Mouse (Mus musculus) cortical plate, adult 2 months (tissue): ENCODE results near the gene Dhrs7b. TPM values are rescaled to one million over a fixed set of nuclear protein-coding genes. Genes with fewer than 3 reads are reported as not detected.

Source experiments
- H3K27ac ChIP-seq: fragments of 200-500 bp; 2 replicates; pipeline ENCODE4 v1.5.1; 2012; ENCODE audit warnings: low read length, control low read depth, inconsistent platforms; ENCODE audit not compliant: insufficient read depth
- H3K4me1 ChIP-seq: fragments of 200-500 bp; 2 replicates; pipeline ENCODE4 v1.6.1; 2011; ENCODE audit warnings: low read length; ENCODE audit not compliant: control insufficient read depth, insufficient read depth
- H3K4me3 ChIP-seq: fragments of 200-500 bp; 2 replicates; pipeline ENCODE4 v1.5.1; 2011; ENCODE audit warnings: mild to moderate bottlenecking, low read length, control low read depth; ENCODE audit not compliant: insufficient read depth
- CTCF ChIP-seq: fragments of 200-500 bp; IDR thresholded peaks from 2 replicates; pipeline ENCODE4 v1.5.1; 2011; ENCODE audit warnings: mild to moderate bottlenecking, control low read depth, low read length; ENCODE audit not compliant: insufficient read depth; ENCODE audit errors: extremely low read depth
- POLR2A ChIP-seq: fragments of 200-500 bp; IDR thresholded peaks from 2 replicates; pipeline ENCODE4 v1.6.1; 2011; ENCODE audit warnings: mild to moderate bottlenecking, low read length, control low read depth; ENCODE audit not compliant: insufficient read depth; ENCODE audit errors: extremely low read depth
- polyA plus RNA-seq: library from polyadenylated mRNA; depleted of rRNA; stranded (reverse); fragments of >200 nt; gene quantifications from 2 replicates; pipeline ENCODE4 v1.2.3, GENCODE M21; 2012

Dhrs7b gene
- polyA plus RNA-seq, 1 experiment: 20.6 TPM

DNA sequence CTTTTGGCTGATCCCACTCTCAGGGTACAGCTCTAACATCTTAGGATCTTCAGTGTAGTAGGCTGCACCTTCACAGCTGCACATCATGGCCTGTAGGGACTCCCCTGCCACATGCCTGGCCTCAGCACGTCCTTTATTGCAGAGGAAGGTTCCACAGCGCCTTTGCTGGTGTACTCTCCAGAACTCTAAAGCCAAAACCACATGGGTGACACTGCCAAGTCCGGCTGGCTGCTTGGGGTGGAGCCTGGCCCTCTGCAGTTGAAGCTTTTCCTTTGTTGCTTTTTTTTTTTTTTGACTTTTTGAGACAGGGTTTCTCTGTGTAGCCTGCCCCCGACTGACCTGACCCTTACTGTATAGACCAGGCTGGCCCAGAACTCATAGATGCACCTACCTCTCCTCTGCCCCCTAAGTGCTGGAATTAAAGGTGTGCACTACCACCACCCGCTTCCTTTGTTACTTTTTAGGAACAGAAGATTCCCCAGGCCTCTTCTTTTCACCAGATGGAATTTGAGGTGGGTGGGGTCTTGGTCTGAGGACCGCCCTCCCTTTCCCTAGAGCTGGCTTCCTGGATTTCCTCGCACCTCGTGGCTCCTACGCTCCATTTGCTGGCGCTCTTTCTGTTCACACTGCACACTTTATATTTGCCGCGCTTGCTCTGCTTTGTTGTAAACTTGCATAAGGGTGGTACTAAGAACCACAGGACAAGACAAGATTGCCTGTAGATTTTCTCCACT is 11.2 kb downstream of the Dhrs7b start:
- Histone ChIP-seq H3K27ac (no peak overlapping the region), H3K4me3 (no peak overlapping the region), H3K4me1 (no peaks in the 10 kb centered on the region)
- TF ChIP-seq CTCF (no peak), POLR2A (no peak)

DNA sequence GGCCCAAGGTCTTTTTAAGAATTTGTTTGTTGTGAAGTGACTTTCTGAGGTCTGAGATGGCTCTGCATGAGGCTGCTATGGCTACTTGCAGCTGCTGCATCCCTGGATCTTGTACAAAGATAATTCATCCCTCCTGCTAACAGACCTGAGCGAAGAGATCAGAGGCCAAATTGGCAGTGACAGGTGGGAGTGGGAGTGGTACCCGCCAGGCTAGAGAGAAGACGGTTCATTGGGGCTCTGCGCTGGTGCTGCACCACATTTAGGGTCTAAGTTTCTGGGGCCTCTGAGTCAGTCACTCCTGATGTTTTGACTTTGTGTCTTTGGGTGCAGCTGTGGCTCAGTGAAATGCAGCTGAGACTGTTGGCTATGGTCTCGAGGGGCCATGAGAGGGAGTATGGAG is 13.0 kb downstream of the Dhrs7b start:
- no peak overlapping the region for H3K27ac ChIP-seq
- H3K4me1 ChIP-seq: no peaks in the 10 kb centered on the region
- TF ChIP-seq POLR2A (no peak), CTCF (no peak)
- H3K4me3 ChIP-seq: no peak overlapping the region

DNA sequence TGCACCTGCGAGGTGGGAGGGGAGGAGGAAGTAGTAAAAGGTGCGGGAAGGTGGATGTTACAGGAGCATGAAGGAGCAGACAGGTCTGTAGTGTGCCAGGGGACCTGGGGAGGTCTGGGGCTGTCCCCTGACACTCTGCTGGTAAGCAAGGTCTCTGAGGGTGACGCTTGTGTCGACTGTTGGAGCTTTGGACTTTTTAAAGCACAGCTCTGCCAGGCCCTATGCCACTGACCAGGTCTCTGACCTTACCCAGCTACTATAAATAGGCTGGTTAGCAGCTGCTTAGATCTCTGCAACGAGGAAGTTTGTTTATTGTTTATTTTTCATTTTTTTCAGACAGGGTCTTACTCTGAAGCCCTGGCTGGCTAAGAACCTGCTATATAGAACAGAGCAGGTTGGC is 15.0 kb downstream of the Dhrs7b start:
- H3K27ac ChIP-seq: no peak overlapping the region
- TF ChIP-seq POLR2A (no peak), CTCF (no peak)
- no peak overlapping the region for H3K4me3 ChIP-seq
- no peaks in the 10 kb centered on the region for H3K4me1 ChIP-seq

- no peaks in the 10 kb centered on the region for H3K4me1 ChIP-seq
- no peak overlapping the region for H3K27ac ChIP-seq
- no peak overlapping the region for H3K4me3 ChIP-seq
- no peak for TF ChIP-seq CTCF
- no peak for TF ChIP-seq POLR2A
These were observed 26.2 kb downstream of the Dhrs7b start for GRCm38 (mm10) chr11:60856587-60856986.

- Histone ChIP-seq H3K4me3 (no peak overlapping the region), H3K27ac (no peak overlapping the region), H3K4me1 (peaks cover 2% of the 10 kb centered on the region; the same call in 1 of the 2 replicates)
- TF ChIP-seq CTCF (no peak), POLR2A (no peak)
These were observed 31.6 kb downstream of the Dhrs7b start for GRCm38 (mm10) chr11:60861993-60862392.

GRCm38 (mm10) chr11:60863196-60863595 is 32.8 kb downstream of the Dhrs7b start:
- no peak overlapping the region for H3K27ac ChIP-seq
- no peak overlapping the region for H3K4me3 ChIP-seq
- TF ChIP-seq POLR2A (no peak), CTCF (no peak)
- peaks cover 5% of the 10 kb centered on the region; the same call in 1 of the 2 replicates for H3K4me1 ChIP-seq

DNA sequence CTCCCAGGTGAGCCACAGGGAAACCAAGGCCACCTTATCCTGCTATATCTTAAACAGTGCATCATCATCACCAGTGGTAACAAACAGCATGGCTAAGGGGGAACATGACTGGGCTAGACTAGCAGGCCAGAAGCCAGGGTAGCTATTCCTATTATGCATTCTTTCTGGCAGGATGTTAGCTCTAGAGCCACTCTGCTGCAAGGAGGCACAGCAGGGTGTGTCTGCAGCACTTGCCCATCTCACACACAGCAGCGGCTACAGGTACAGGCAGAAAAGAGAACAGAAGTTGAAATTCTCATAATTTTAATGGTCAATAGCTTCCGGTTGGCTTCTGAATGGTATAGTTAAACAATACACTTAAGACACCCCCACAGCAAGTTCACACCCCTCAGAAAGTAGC is 33.7 kb downstream of the Dhrs7b start:
- Histone ChIP-seq H3K4me1 (peaks cover 5% of the 10 kb centered on the region; the same call in 1 of the 2 replicates), H3K27ac (no peak overlapping the region), H3K4me3 (no peak overlapping the region)
- TF ChIP-seq POLR2A: no peak
- no peak for TF ChIP-seq CTCF

- Histone ChIP-seq H3K4me1 (peaks cover 5% of the 10 kb centered on the region; the same call in 1 of the 2 replicates), H3K4me3 (no peak overlapping the region)
These were observed 34.5 kb downstream of the Dhrs7b start for GRCm38 (mm10) chr11:60864916-60865315.

DNA sequence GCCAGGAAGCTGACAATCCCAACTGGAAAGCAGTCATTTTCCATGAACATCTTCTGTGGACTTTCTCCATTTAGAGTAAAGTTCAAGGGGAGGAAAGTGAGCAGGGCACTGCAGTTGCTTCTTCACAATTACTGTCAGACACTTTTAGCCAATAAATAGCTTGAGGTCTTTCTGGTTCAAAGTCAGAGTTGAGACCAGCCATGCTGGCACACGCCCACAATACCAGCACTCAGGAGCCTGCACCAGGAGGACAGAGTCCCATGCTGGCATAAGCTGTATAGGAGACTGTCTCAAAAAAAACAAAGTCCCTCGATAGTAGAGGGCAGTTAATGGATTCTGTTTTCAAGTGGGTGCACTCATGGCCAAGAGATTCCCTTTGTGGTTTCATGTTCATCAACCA is 35.6 kb downstream of the Dhrs7b start:
- no peak for TF ChIP-seq CTCF
- TF ChIP-seq POLR2A: no peak
- Histone ChIP-seq H3K4me3 (no peak overlapping the region), H3K27ac (no peak overlapping the region), H3K4me1 (peaks cover 5% of the 10 kb centered on the region; the same call in 1 of the 2 replicates)

More at GRCm38 (mm10) chr11:60864916-60865315, 34.5 kb downstream of the Dhrs7b start:
- TF ChIP-seq CTCF (no peak), POLR2A (no peak)
- no peak overlapping the region for H3K27ac ChIP-seq

DNA sequence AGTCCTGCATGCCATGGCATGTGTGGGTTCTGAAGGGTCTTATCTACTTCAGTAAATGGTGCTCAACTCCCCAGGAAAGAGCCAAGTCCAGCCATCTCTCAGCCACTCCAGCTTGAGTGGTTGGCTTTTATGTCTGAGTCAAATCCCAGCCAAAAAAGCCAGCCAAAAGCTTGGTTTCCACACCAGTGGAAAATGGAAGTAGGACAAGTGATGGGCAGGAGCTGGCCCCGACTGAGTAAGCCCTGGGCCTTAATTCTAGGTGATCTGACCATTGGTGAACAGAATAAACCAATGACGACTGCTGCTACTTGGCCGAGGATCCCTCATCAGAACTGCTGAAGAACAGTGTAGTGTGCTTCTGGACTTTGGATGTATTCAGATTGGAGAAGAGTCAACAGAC is 37.0 kb downstream of the Dhrs7b start:
- TF ChIP-seq POLR2A (no peak), CTCF (no peak)
- Histone ChIP-seq H3K4me3 (no peak overlapping the region), H3K27ac (no peak overlapping the region), H3K4me1 (peaks cover 7% of the 10 kb centered on the region; the same call in 1 of the 2 replicates)
